Mouse (Mus musculus) kidney, adult 2 months (tissue): ENCODE measurements around the gene Ccdc43. TPM values are rescaled to one million over a fixed set of nuclear protein-coding genes. Genes with fewer than 3 reads are reported as not detected.

Source experiments
- DNase-seq: peaks from one replicate; pipeline ENCODE4 v3.0.0; 2021
- H3K27ac ChIP-seq: fragments of 200-500 bp; 2 replicates; pipeline ENCODE4 v1.5.1; 2012; ENCODE audit warnings: low read depth, low read length, control low read depth, inconsistent platforms; ENCODE audit not compliant: insufficient read depth
- H3K27me3 ChIP-seq: fragments of 200-500 bp; replicated peaks from 2 replicates; pipeline ENCODE4 v1.6.1; 2012; ENCODE audit warnings: mild to moderate bottlenecking, moderate library complexity, low read length, inconsistent platforms; ENCODE audit not compliant: control insufficient read depth, insufficient read depth
- H3K36me3 ChIP-seq: fragments of 200-500 bp; 2 replicates; pipeline ENCODE4 v1.6.1; 2012; ENCODE audit warnings: mild to moderate bottlenecking, moderate library complexity, low read length, inconsistent platforms; ENCODE audit not compliant: control insufficient read depth, insufficient read depth
- H3K4me1 ChIP-seq: fragments of 200-500 bp; 2 replicates; pipeline ENCODE4 v1.6.1; 2011; ENCODE audit warnings: low read length; ENCODE audit not compliant: control insufficient read depth, insufficient read depth
- H3K4me3 ChIP-seq: fragments of 200-500 bp; 2 replicates; pipeline ENCODE4 v1.5.1; 2011; ENCODE audit warnings: mild to moderate bottlenecking, low read depth, low read length, control low read depth; ENCODE audit not compliant: insufficient read depth
- CTCF ChIP-seq: fragments of 200-500 bp; conservative IDR thresholded peaks from 2 replicates; pipeline ENCODE4 v1.5.1; 2011; ENCODE audit warnings: low read depth, mild to moderate bottlenecking, control low read depth, low read length, moderate library complexity, mixed read lengths; ENCODE audit not compliant: insufficient read depth, insufficient read length
- POLR2A ChIP-seq: fragments of 200-500 bp; IDR thresholded peaks from one replicate; pipeline ENCODE4 v1.6.1; 2011; ENCODE audit warnings: low read depth, low read length, control low read depth
- whole genome bisulfite sequencing: fragments of 180-500 bp; shearing (Covaris S2); methylation state at CpG from one replicate; pipeline ENCODE4 v1.1.7; 2018; 5-methylcytosine and 5-hydroxymethylcytosine counted together
- polyA plus RNA-seq: library from polyadenylated mRNA; depleted of rRNA; stranded (reverse); fragments of >200 nt; gene quantifications from 2 replicates; pipeline ENCODE4 v1.2.3, GENCODE M21; 2012; rRNA removed

The Ccdc43 gene
- polyA plus RNA-seq, 1 experiment = 8.4 TPM

GRCm38 (mm10) chr11:102646226-102646625 is 51.4 kb downstream of the Ccdc43 start:
- H3K4me3 ChIP-seq = no peak overlapping the region
- no peak overlapping the region for H3K27ac ChIP-seq
- TF ChIP-seq POLR2A (no peak), CTCF (no peak)
- H3K36me3 ChIP-seq = no peaks in the 10 kb centered on the region
- DNase-seq = no peak
- WGBS = 86% methylated on average over 13 of the region's 13 CpGs
- H3K4me1 ChIP-seq = no peaks in the 10 kb centered on the region
- no peaks in the 10 kb centered on the region for H3K27me3 ChIP-seq

GRCm38 (mm10) chr11:102643891-102644382 is 53.6 kb downstream of the Ccdc43 start:
- no peaks in the 10 kb centered on the region for H3K4me1 ChIP-seq
- H3K36me3 ChIP-seq = no peaks in the 10 kb centered on the region
- 58% methylated on average over 10 of the region's 10 CpGs for WGBS
- DNase-seq = peak; percentile 41
- H3K4me3 ChIP-seq = no peak overlapping the region
- H3K27ac ChIP-seq = no peak overlapping the region
- TF ChIP-seq POLR2A = no peak
- no peaks in the 10 kb centered on the region for H3K27me3 ChIP-seq

- WGBS = 70% methylated on average over 12 of the region's 12 CpGs
- no peak for DNase-seq
- TF ChIP-seq CTCF = no peak
- no peak for TF ChIP-seq POLR2A
- Histone ChIP-seq H3K4me1 (no peaks in the 10 kb centered on the region), H3K27ac (no peak overlapping the region), H3K27me3 (no peaks in the 10 kb centered on the region), H3K36me3 (no peaks in the 10 kb centered on the region), H3K4me3 (no peak overlapping the region)
Measured at GRCm38 (mm10) chr11:102636887-102637286, 60.7 kb downstream of the Ccdc43 start.

Other genes starting within 250 kb of the Ccdc43 start
- 14.9 and 16.0 TPM in 2 replicates for gene Itga2b, start 227.7 kb downstream of the Ccdc43 start, polyA plus RNA-seq
- 11.6 and 12.4 TPM in 2 replicates for gene Gpatch8, start 141.4 kb downstream of the Ccdc43 start, polyA plus RNA-seq
- gene Gm11627, start 118.3 kb downstream of the Ccdc43 start, polyA plus RNA-seq = 0.59 and 0.68 TPM in 2 replicates
- gene Fzd2, start 93.4 kb downstream of the Ccdc43 start, polyA plus RNA-seq = 8.5 and 12.2 TPM in 2 replicates
- not detected in 2 replicates for gene Meioc, start 34.1 kb downstream of the Ccdc43 start, polyA plus RNA-seq
- 5.0 and 5.2 TPM in 2 replicates for gene Adam11, start 63.7 kb upstream of the Ccdc43 start, polyA plus RNA-seq
- gene Gjc1, start 121.9 kb upstream of the Ccdc43 start, polyA plus RNA-seq = 4.9 and 5.1 TPM in 2 replicates
- gene Higd1b, start 138.1 kb upstream of the Ccdc43 start, polyA plus RNA-seq = 2.2 and 4.1 TPM in 2 replicates
- gene Eftud2, start 183.2 kb upstream of the Ccdc43 start, polyA plus RNA-seq = 76.4 and 81.0 TPM in 2 replicates
- gene Ccdc103, start 183.4 kb upstream of the Ccdc43 start, polyA plus RNA-seq = 0.88 and 1.5 TPM in 2 replicates
- gene Fam187a, start 187.4 kb upstream of the Ccdc43 start, polyA plus RNA-seq = not detected in 2 replicates
- gene Gfap, start 203.1 kb upstream of the Ccdc43 start, polyA plus RNA-seq = 0.16 and 0.18 TPM in 2 replicates
- gene Kif18b, start 227.3 kb upstream of the Ccdc43 start, polyA plus RNA-seq = 0.22 and 0.27 TPM in 2 replicates
- gene C1ql1, start 248.9 kb upstream of the Ccdc43 start, polyA plus RNA-seq = 0.38 and 0.39 TPM in 2 replicates